Mouse (Mus musculus) adrenal gland, postnatal 36 days (tissue): ENCODE data around the gene Sbk2. TPM values are rescaled to one million over a fixed set of nuclear protein-coding genes. Genes with fewer than 3 reads are reported as not detected.

Experiments
- total RNA-seq, 2 experiments: library from RNA; stranded (reverse); gene quantifications; 2 replicates each; pipeline ENCODE4 v1.2.3; 2021

Sbk2 gene
- total RNA-seq, 2 experiments from 2014 or later: 0.36 to 0.89 TPM

Other genes starting within 250 kb of the Sbk2 start
- gene Tmem150b, start 239.2 kb downstream of the Sbk2 start, total RNA-seq: under 1 TPM; 0.16 to 0.43 TPM
- 10 to 100 TPM; 30.5 to 34.6 TPM for gene Kmt5c, start 224.3 kb downstream of the Sbk2 start, total RNA-seq
- 1 to 10 TPM; 7.5 to 7.8 TPM for gene Cox6b2, start 211.3 kb downstream of the Sbk2 start, total RNA-seq
- gene Fam71e2, start 193.1 kb downstream of the Sbk2 start, total RNA-seq: not detected
- gene Il11, start 181.5 kb downstream of the Sbk2 start, total RNA-seq: under 1 TPM; 0.13 to 0.56 TPM
- gene Tmem190, start 181.5 kb downstream of the Sbk2 start, total RNA-seq: not detected
- 10 to 100 TPM in 1 of 2 experiments, 1 to 10 TPM in 1; 8.2 to 15.0 TPM for gene Tmem238, start 174.8 kb downstream of the Sbk2 start, total RNA-seq
- gene Rpl28, start 171.5 kb downstream of the Sbk2 start, total RNA-seq: 1,000 to 10,000 TPM in 1 of 2 experiments, 100 to 1,000 TPM in 1; 989 to 1,001 TPM
- gene Ube2s, start 151.8 kb downstream of the Sbk2 start, total RNA-seq: 100 to 1,000 TPM; 123 to 125 TPM
- gene Shisa7, start 119.7 kb downstream of the Sbk2 start, total RNA-seq: under 1 TPM; 0.86 to 0.93 TPM
- 10 to 100 TPM in 1 of 2 experiments, 1 to 10 TPM in 1; 9.2 to 23.4 TPM for gene Isoc2b, start 94.1 kb downstream of the Sbk2 start, total RNA-seq
- 10 to 100 TPM; 23.5 to 47.3 TPM for gene Isoc2a, start 87.3 kb downstream of the Sbk2 start, total RNA-seq
- gene Gm36210, start 57.9 kb downstream of the Sbk2 start, total RNA-seq: not detected
- gene Zfp628, start 49.2 kb downstream of the Sbk2 start, total RNA-seq: 10 to 100 TPM; 13.7 to 15.5 TPM
- 10 to 100 TPM in 1 of 2 experiments, 1 to 10 TPM in 1; 7.1 to 11.5 TPM for gene Nat14, start 42.4 kb downstream of the Sbk2 start, total RNA-seq
- 1 to 10 TPM; 1.7 to 2.7 TPM for gene Ssc5d, start 38.6 kb downstream of the Sbk2 start, total RNA-seq
- gene Sbk3, start 6.8 kb upstream of the Sbk2 start, total RNA-seq: under 1 TPM; 0.23 to 0.50 TPM
- gene Zfp579, start 31.8 kb upstream of the Sbk2 start, total RNA-seq: 10 to 100 TPM; 16.5 to 16.8 TPM
- gene Zfp524, start 50.0 kb upstream of the Sbk2 start, total RNA-seq: 10 to 100 TPM in 1 of 2 experiments, 1 to 10 TPM in 1; 8.7 to 14.0 TPM
- 10 to 100 TPM; 23.5 to 31.5 TPM for gene Fiz1, start 50.3 kb upstream of the Sbk2 start, total RNA-seq
- not detected for gene Gm44973, start 51.1 kb upstream of the Sbk2 start, total RNA-seq
- 10 to 100 TPM; 22.1 to 24.1 TPM for gene Zfp865, start 56.0 kb upstream of the Sbk2 start, total RNA-seq
- 1 to 10 TPM in 1 of 2 experiments, under 1 TPM in 1; 0.96 to 1.4 TPM for gene Ccdc106, start 56.1 kb upstream of the Sbk2 start, total RNA-seq
- not detected for gene 4632433K11Rik, start 69.7 kb upstream of the Sbk2 start, total RNA-seq
- 1 to 10 TPM; 3.8 to 4.5 TPM for gene Zfp784, start 74.0 kb upstream of the Sbk2 start, total RNA-seq
- gene Zfp580, start 87.1 kb upstream of the Sbk2 start, total RNA-seq: 1 to 10 TPM; 6.4 to 9.3 TPM
- 100 to 1,000 TPM; 143 to 180 TPM for gene U2af2, start 97.7 kb upstream of the Sbk2 start, total RNA-seq
- gene Epn1, start 115.8 kb upstream of the Sbk2 start, total RNA-seq: 100 to 1,000 TPM; 146 to 155 TPM
- under 1 TPM in 1 of 2 experiments, not detected in 1; 0.56 TPM for gene Rfpl4, start 152.5 kb upstream of the Sbk2 start, total RNA-seq
- gene Rasl2-9, start 161.5 kb upstream of the Sbk2 start, total RNA-seq: 1 to 10 TPM; 1.3 to 1.4 TPM
- not detected for gene Vmn1r55, start 185.3 kb upstream of the Sbk2 start, total RNA-seq
- not detected for gene Vmn1r56, start 232.3 kb upstream of the Sbk2 start, total RNA-seq